Mouse (Mus musculus) ovary, postnatal 10 days (tissue): Measurements from ENCODE around the gene Cbwd1.
A peak's percentile ranks its signal among the peaks of the same experiment; 100 is the strongest.

Experiments
- DNase-seq: peaks from one replicate; pipeline ENCODE4 v3.0.0; 2022; ENCODE audit warnings: low spot score

The Cbwd1 gene

GRCm38 (mm10) chr19:24961172-24961962 lies at the start of gene Cbwd1:
Cbwd1 (minus strand) TSS chr19:24961610.
- DNase-seq: peak; percentile 89

- no peak for DNase-seq
These were observed 47.1 kb upstream of the Cbwd1 start for GRCm38 (mm10) chr19:25008509-25008908.

GRCm38 (mm10) chr19:25006686-25007085 lies 45.3 kb upstream of the Cbwd1 start:
- DNase-seq: no peak

GRCm38 (mm10) chr19:25003810-25004209 lies 42.4 kb upstream of the Cbwd1 start:
- no peak for DNase-seq

GRCm38 (mm10) chr19:25002828-25003227 lies 41.4 kb upstream of the Cbwd1 start:
- no peak for DNase-seq

- DNase-seq: no peak
These were observed 40.6 kb upstream of the Cbwd1 start for GRCm38 (mm10) chr19:25002032-25002431.

- no peak for DNase-seq
These were observed 38.7 kb upstream of the Cbwd1 start for GRCm38 (mm10) chr19:25000153-25000552.

GRCm38 (mm10) chr19:24999201-24999886 lies 37.9 kb upstream of the Cbwd1 start, which contains the start of gene Dock8:
Dock8 (plus strand) TSS chr19:24999534.
- peak; percentile 26 for DNase-seq

GRCm38 (mm10) chr19:24998561-24998960 lies 37.2 kb upstream of the Cbwd1 start:
- DNase-seq: no peak

- DNase-seq: no peak
These were observed 35.6 kb upstream of the Cbwd1 start for GRCm38 (mm10) chr19:24996815-24997704.

- no peak for DNase-seq
These were observed 33.5 kb upstream of the Cbwd1 start for GRCm38 (mm10) chr19:24994900-24995299.

- DNase-seq: no peak
These were observed 32.1 kb upstream of the Cbwd1 start for GRCm38 (mm10) chr19:24993526-24993925.

- no peak for DNase-seq
These were observed 28.9 kb upstream of the Cbwd1 start for GRCm38 (mm10) chr19:24990138-24990822.

GRCm38 (mm10) chr19:24988831-24989230 lies 27.4 kb upstream of the Cbwd1 start:
- DNase-seq: no peak

- no peak for DNase-seq
These were observed 25.9 kb upstream of the Cbwd1 start for GRCm38 (mm10) chr19:24987355-24987754.

- no peak for DNase-seq
These were observed 23.6 kb upstream of the Cbwd1 start for GRCm38 (mm10) chr19:24985045-24985444.

GRCm38 (mm10) chr19:24983857-24984498 lies 22.6 kb upstream of the Cbwd1 start:
- DNase-seq: no peak

- no peak for DNase-seq
These were observed 21.6 kb upstream of the Cbwd1 start for GRCm38 (mm10) chr19:24983050-24983449.

GRCm38 (mm10) chr19:24981294-24981693 lies 19.9 kb upstream of the Cbwd1 start:
- DNase-seq: no peak

GRCm38 (mm10) chr19:24978852-24979842 lies 17.7 kb upstream of the Cbwd1 start:
- no peak for DNase-seq
